Mouse (Mus musculus) embryonic facial prominence, embryonic 10.5 days (tissue): ENCODE data around the gene Fbxo8. TPM values are rescaled to one million over a fixed set of nuclear protein-coding genes. Genes with fewer than 3 reads are reported as not detected.
A peak's percentile ranks its signal among the peaks of the same experiment; 100 is the strongest.

ENCODE experiments used
- DNase-seq: peaks from one replicate; pipeline ENCODE4 v3.0.0-alpha.2; 2017; ENCODE audit warnings: low spot score
- H3K27ac ChIP-seq: fragments of 300-500 bp; sonication (generic); replicated peaks from 2 replicates; pipeline ENCODE4 v1.5.1; 2016; ENCODE audit warnings: mild to moderate bottlenecking
- H3K27me3 ChIP-seq: fragments of 300-500 bp; sonication (generic); replicated peaks from 2 replicates; pipeline ENCODE4 v1.6.1; 2016; ENCODE audit warnings: low read depth, mild to moderate bottlenecking; ENCODE audit not compliant: poor library complexity, severe bottlenecking
- H3K36me3 ChIP-seq: fragments of 300-500 bp; sonication (generic); replicated peaks from 2 replicates; pipeline ENCODE4 v1.6.1; 2016; ENCODE audit warnings: mild to moderate bottlenecking, moderate library complexity
- H3K4me1 ChIP-seq: fragments of 300-500 bp; sonication (generic); 2 replicates; pipeline ENCODE4 v1.6.1; 2016
- H3K4me3 ChIP-seq: fragments of 300-500 bp; sonication (generic); 2 replicates; pipeline ENCODE4 v1.5.1; 2016; ENCODE audit warnings: mild to moderate bottlenecking, moderate library complexity
- H3K9me3 ChIP-seq: fragments of 300-500 bp; sonication (generic); 2 replicates; pipeline ENCODE4 v1.6.1; 2016; ENCODE audit warnings: mild to moderate bottlenecking
- WGBS: fragments of 180-500 bp; shearing (Covaris S2); methylation state at CpG from one replicate; pipeline ENCODE4 v1.1.7; 2016; 5-methylcytosine and 5-hydroxymethylcytosine counted together
- polyA plus RNA-seq: library from polyadenylated mRNA; unstranded; fragments of >200 nt; fragmentation: Nextera tagmentation; extraction: Ambion mirVana; gene quantifications from 2 replicates; pipeline ENCODE4 v1.2.1, GENCODE M21; 2016

Fbxo8 gene
- polyA plus RNA-seq, 1 experiment from 2014 or later = 29.1 TPM

DNA sequence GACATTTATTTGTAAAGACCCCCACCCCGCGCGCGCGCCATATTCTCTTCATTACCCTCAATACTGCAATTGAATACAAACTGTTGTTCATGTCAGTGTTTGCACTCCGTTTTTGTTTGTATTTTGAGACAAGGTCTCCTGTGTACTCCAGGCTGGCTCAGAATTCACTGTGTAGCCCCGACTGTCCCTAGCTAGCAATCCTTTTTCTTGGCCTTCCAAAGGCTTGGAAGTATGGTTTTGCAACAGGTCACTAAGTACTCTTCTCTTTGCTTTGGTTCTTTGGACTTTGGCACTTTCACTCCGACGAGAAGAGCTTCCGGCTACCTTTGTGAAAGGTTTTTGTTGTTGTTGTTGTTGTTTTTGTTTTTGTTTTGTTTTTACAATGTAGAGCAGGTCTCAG, 1.2 kb downstream of the Fbxo8 start:
- H3K27ac ChIP-seq = peak overlapping the region; percentile 92; the same call in 1 of the 2 replicates
- H3K4me3 ChIP-seq = peak overlapping the region; percentile 91
- WGBS = 33% methylated on average over 10 of the region's 10 CpGs

DNA sequence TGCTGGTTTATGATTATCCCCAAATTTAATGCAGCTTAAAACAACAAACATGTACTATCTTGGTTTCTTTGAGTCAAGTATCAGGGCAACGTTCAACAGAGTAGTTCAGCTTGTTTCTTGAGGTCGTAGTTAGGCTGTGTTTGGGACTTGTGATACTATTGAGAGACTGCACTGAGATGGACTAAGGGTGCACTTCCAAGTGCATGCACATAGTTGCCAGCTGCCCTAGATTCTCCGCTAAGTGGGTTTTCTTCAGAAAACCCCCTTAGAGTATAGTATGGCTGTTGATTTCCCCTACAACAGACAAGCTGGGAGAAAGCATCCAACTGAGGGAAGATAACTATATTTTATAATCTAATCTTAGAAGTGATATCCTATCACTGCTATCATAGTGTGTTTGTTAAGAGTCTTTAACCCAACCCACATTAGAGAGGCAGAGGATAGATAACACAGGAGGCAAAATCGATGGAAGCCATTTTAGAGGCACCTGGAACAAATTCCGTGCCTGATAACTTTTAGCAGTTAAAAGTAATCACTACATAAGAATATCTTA, 1.7 kb downstream of the Fbxo8 start:
- peak overlapping the region; percentile 4; the same call in 1 of the 2 replicates for H3K4me3 ChIP-seq
- H3K27me3 ChIP-seq = no peaks in the 10 kb centered on the region
- 77% methylated on average over 5 of the region's 5 CpGs for WGBS
- no peak overlapping the region for H3K27ac ChIP-seq
- no peaks in the 10 kb centered on the region for H3K9me3 ChIP-seq
- no peak for DNase-seq
- H3K36me3 ChIP-seq = no peaks in the 10 kb centered on the region
- H3K4me1 ChIP-seq = peaks cover 14% of the 10 kb centered on the region

More for the DNA sequence above, 1.2 kb downstream of the Fbxo8 start:
- H3K27me3 ChIP-seq = no peaks in the 10 kb centered on the region
- DNase-seq = peak; percentile 11
- no peaks in the 10 kb centered on the region for H3K9me3 ChIP-seq
- peaks cover 14% of the 10 kb centered on the region for H3K4me1 ChIP-seq
- no peaks in the 10 kb centered on the region; the same call in 1 of the 2 replicates for H3K36me3 ChIP-seq

DNA sequence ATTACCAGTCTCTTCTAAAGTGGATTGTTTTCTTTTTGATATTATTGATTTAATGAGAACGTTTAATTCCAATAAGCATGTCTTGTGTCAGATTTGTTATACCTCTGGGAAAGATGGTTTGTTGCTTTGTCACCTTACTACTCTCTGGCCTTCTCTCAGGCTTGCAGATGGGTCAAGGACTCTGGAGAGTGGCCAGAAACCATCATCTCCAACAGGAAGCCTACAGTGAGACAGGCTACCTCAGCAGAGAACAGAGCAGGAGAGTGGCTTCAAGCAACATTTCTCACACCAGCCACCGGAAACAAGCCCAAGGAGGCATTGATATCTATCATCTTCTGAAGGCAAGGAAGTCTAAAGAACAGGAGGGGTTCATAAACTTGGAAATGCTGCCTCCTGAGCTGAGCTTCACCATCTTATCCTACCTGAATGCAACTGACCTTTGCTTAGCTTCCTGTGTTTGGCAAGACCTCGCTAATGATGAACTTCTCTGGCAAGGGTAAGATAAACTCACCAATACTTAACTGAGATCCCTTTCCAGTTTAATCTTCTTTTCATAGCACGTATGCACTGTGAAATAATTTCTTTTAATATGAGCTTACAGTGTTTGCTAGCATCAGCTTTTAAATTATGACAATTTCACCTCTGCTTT, 13.6 kb downstream of the Fbxo8 start:
- Histone ChIP-seq H3K36me3 (no peaks in the 10 kb centered on the region; the same call in 1 of the 2 replicates), H3K9me3 (no peaks in the 10 kb centered on the region), H3K27ac (no peak overlapping the region), H3K4me1 (no peaks in the 10 kb centered on the region), H3K4me3 (no peak overlapping the region), H3K27me3 (no peaks in the 10 kb centered on the region)
- 80% methylated on average over 4 of the region's 4 CpGs for WGBS
- no peak for DNase-seq

DNA sequence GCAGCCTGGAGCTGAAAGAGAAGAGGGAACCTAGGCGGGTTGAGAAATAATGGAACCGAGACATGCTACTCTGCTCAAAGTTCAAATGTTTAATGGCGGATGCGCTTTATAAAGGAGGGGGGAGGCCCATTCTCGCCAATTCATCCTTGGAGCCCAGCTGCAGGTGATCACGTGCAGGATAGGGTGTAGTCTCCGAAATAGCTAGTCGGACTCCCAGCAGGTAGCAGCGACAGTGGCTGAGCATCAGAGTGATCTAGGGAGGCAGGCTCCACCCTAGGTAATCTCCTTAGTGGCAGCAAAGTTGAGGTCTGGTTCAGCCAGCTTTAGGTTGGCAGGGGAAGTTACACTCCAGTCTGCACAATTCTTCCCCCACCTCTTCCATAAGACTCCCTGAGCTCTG, 16.0 kb downstream of the Fbxo8 start:
- DNase-seq = no peak
- Histone ChIP-seq H3K9me3 (no peaks in the 10 kb centered on the region), H3K27ac (no peak overlapping the region), H3K27me3 (no peaks in the 10 kb centered on the region), H3K4me3 (no peak overlapping the region), H3K4me1 (no peaks in the 10 kb centered on the region), H3K36me3 (no peaks in the 10 kb centered on the region; the same call in 1 of the 2 replicates)
- WGBS = 90% methylated on average over 9 of the region's 9 CpGs

DNA sequence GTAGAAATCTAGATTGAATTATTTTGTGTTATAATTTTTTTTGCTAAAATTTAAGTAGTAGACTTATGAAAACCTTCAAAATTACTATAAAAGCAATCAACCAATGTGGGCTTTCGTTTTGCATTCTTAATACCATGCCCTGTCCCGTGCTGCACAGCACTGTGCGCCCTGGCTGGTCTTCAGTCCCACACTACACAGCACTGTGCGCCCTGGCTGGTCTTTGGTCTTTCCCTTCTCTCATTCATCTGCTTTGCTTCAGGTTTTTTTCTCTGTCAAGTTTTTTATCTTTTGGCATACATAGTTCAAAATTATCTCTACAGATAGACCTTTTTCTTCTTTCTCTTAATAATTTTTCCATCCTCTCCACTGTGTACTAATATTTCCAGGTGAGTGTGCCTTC, 30.0 kb downstream of the Fbxo8 start:
- Histone ChIP-seq H3K27me3 (no peaks in the 10 kb centered on the region), H3K36me3 (no peaks in the 10 kb centered on the region), H3K4me1 (no peaks in the 10 kb centered on the region), H3K4me3 (no peak overlapping the region), H3K9me3 (no peaks in the 10 kb centered on the region), H3K27ac (no peak overlapping the region)
- DNase-seq = no peak
- 95% methylated on average over 4 of the region's 4 CpGs for WGBS

DNA sequence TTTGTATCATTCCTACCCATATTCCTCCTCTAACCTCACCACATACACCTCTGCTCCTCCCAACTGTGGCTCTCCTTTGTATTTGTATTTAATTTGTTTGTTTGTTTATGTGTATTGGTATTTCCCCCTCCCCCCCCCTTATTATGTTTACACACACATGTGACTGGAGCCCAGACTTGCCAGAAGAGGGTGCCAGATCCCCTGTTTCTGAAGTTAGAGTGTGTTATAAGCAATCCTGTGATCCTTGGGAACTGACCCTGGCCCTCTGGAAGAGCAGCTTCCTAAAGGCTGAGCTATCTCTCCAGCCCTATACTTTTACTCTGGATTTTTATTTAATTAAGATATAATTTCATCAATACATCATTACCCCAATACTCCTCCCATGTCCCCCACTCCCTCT, 32.0 kb downstream of the Fbxo8 start:
- no peaks in the 10 kb centered on the region for H3K4me1 ChIP-seq
- no peaks in the 10 kb centered on the region for H3K27me3 ChIP-seq
- no peak overlapping the region for H3K27ac ChIP-seq
- no peaks in the 10 kb centered on the region for H3K36me3 ChIP-seq
- DNase-seq = no peak
- no peaks in the 10 kb centered on the region for H3K9me3 ChIP-seq
- no peak overlapping the region for H3K4me3 ChIP-seq

DNA sequence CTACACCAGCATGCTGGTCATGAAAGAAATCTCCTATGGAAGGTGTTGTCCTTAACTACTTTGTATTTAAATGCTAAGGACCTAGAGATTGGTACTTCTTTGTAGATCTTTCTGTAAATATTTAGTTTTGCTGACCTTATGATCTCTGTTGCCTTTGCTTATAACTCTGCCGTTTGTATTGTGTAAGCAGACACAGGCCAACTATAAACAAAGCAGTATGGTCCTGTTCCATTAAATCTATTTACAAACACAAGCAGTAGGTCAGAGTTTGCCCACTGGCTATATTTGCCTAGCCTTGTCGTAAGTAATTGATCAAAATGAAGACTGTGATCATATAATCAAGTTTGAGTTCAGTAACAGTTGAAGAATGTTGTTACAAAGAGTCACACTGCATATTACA, 38.1 kb downstream of the Fbxo8 start:
- 77% methylated on average over 2 of the region's 2 CpGs for WGBS
- Histone ChIP-seq H3K4me3 (no peak overlapping the region), H3K27me3 (no peaks in the 10 kb centered on the region), H3K4me1 (no peaks in the 10 kb centered on the region), H3K9me3 (no peaks in the 10 kb centered on the region), H3K27ac (no peak overlapping the region), H3K36me3 (0 out of 2 replicates have a peak, but pooled peaks cover 4% of the 10 kb centered on the region)
- DNase-seq = no peak

DNA sequence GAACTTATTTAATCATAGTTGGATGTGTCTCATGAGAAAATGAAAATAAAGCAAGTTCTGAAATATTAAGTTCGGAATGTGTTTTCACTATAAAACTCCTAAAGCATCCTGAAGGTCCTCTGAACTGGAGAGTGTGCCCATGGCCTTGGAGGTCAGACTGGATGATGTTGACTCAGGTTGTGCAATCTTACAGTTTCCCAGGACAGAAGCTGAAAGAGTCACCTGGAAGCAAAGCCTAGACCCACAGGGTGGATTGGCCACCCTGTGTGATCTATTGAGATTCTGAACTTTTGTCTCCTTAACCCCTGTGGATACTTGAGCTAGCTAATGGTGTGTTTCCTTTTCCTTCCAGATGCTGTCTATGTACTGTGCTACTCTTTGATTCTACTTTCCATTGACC, 40.2 kb downstream of the Fbxo8 start:
- H3K9me3 ChIP-seq = no peaks in the 10 kb centered on the region
- no peak overlapping the region for H3K4me3 ChIP-seq
- H3K27me3 ChIP-seq = no peaks in the 10 kb centered on the region
- WGBS = 96% methylated on average over 1 of the region's 1 CpGs
- H3K27ac ChIP-seq = no peak overlapping the region
- DNase-seq = no peak
- no peaks in the 10 kb centered on the region for H3K4me1 ChIP-seq
- H3K36me3 ChIP-seq = 0 out of 2 replicates have a peak, but pooled peaks cover 4% of the 10 kb centered on the region

DNA sequence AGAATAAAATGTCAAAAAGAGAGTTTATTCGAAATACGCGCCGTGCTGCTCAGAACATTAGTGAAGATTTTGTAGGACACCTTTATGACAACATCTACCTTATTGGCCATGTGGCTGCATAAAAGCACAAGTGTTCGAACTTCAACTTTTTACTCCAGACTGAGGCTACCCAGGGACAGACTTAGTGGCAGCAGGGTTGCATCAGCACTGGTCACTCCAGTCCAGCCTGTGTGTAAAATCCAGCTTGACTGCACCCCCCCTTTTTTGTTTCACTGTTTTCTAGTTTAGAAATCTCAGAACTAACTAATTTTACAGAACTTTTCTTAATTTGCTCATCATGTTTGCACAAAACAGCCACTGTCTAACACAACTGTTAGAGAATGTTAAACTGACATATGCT, 40.6 kb downstream of the Fbxo8 start:
- Histone ChIP-seq H3K27ac (no peak overlapping the region), H3K9me3 (no peaks in the 10 kb centered on the region), H3K27me3 (no peaks in the 10 kb centered on the region), H3K4me3 (no peak overlapping the region), H3K4me1 (no peaks in the 10 kb centered on the region), H3K36me3 (0 out of 2 replicates have a peak, but pooled peaks cover 4% of the 10 kb centered on the region)
- DNase-seq = no peak
- WGBS = 97% methylated on average over 5 of the region's 5 CpGs

DNA sequence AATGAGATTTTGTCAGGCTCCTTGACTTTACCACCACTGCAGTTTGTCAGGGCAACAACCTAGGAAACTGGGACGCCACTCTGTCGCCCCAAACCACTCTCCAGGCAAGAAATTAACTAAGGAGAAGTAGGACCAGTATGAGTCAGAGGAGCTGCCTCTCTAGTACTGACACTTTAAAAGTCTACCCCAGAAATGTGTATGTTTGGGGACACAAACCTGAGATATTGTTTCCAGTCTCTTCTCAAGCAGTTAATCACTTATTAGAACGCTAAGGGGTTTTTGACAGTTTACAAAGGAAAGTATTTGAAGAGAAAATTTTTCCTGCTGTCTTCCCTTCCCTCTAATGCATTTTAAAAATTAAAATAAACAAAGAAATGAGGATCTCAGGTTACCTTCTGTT, 55.6 kb downstream of the Fbxo8 start:
- Histone ChIP-seq H3K4me1 (no peaks in the 10 kb centered on the region; the same call in 1 of the 2 replicates), H3K27me3 (no peaks in the 10 kb centered on the region), H3K9me3 (no peaks in the 10 kb centered on the region), H3K4me3 (no peak overlapping the region), H3K27ac (no peak overlapping the region), H3K36me3 (no peaks in the 10 kb centered on the region)
- WGBS = 50% methylated on average over 3 of the region's 3 CpGs
- no peak for DNase-seq

DNA sequence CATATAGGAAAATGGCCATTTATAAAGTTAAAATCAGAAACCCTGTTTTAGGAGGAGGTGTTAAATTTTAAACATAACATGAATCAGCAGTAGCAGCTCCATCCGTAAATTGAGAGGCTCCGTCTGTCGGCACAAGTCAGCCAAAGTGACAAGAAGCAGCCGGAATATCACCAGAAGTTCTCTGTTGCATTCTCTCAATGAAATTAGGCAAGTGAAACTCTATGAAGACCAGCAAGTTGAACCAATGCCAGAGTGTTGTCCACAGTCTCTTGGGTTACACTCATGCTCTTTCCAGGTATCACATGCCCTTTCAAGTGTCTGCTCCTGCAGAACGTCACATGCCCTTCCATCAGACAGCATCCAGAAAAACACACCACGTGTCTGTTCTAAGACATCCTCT, 60.8 kb downstream of the Fbxo8 start:
- 87% methylated on average over 6 of the region's 6 CpGs for WGBS
- H3K36me3 ChIP-seq = no peaks in the 10 kb centered on the region

DNA sequence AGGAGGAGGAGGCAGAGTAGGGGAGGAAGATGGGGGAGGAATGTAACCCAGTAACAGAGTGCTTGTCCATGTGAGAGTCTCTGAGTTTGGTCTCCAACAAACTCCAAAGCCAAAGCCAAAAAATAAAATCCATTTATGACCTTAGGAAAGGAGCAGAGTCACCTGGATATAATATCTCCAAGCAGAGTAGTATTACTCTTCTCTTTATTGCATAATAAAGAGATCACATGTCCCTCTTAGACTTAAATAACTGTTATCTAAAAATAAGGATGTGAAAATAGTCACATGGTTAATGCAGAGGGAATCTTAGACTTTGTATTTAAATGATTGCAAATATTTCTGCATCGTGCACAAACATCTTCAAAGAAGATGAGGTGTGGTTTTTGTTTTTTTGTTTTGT, 63.3 kb downstream of the Fbxo8 start:
- H3K27me3 ChIP-seq = peaks cover 7% of the 10 kb centered on the region
- no peak for DNase-seq
- H3K36me3 ChIP-seq = no peaks in the 10 kb centered on the region
- 91% methylated on average over 1 of the region's 1 CpGs for WGBS
- no peak overlapping the region for H3K27ac ChIP-seq
- peaks cover 4% of the 10 kb centered on the region for H3K4me1 ChIP-seq
- H3K4me3 ChIP-seq = no peak overlapping the region
- H3K9me3 ChIP-seq = no peaks in the 10 kb centered on the region

More for the DNA sequence above, 60.8 kb downstream of the Fbxo8 start:
- Histone ChIP-seq H3K9me3 (no peaks in the 10 kb centered on the region), H3K4me1 (no peaks in the 10 kb centered on the region), H3K4me3 (no peak overlapping the region), H3K27ac (no peak overlapping the region), H3K27me3 (no peaks in the 10 kb centered on the region)
- DNase-seq = no peak

DNA sequence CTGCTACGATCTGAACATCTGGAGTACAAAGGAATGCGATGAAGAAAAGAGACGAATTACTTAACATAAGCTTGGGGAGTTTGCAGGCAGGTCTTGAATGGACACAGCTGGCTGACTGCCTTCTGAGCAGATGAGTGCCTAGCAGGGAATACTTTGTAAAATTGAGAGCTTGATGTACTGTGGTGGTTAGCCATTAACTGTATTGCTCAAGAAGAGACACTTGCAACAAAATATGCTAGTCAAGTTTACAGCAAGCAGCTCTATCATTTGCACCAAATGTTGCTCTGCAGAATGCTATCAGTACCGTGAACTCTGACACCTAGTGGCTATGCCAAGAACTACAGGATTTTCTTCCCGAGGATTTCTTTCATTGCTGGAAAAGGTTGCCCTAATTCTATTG, 64.1 kb downstream of the Fbxo8 start:
- no peaks in the 10 kb centered on the region for H3K36me3 ChIP-seq
- peaks cover 14% of the 10 kb centered on the region for H3K27me3 ChIP-seq
- DNase-seq = peak; percentile 59
- no peak overlapping the region for H3K27ac ChIP-seq
- H3K4me1 ChIP-seq = peaks cover 12% of the 10 kb centered on the region
- H3K4me3 ChIP-seq = no peak overlapping the region
- 15% methylated on average over 5 of the region's 5 CpGs for WGBS
- no peaks in the 10 kb centered on the region for H3K9me3 ChIP-seq
